Mouse (Mus musculus) C2C12 (cell line): ENCODE data around the gene Ankrd60.

ENCODE experiments used
- CEBPB ChIP-seq: IDR thresholded peaks from one replicate; pipeline ENCODE4 v1.6.1; 2011; ENCODE audit warnings: low read depth, mild to moderate bottlenecking, control low read depth, moderate library complexity
- CTCF ChIP-seq: IDR thresholded peaks from one replicate; pipeline ENCODE4 v1.5.1; 2011; ENCODE audit not compliant: control insufficient read depth, insufficient read depth, insufficient read length
- MAX ChIP-seq: IDR thresholded peaks from one replicate; pipeline ENCODE4 v1.6.1; 2011; ENCODE audit warnings: mild to moderate bottlenecking, control low read depth
- MYOD1 ChIP-seq: IDR thresholded peaks from one replicate; pipeline ENCODE4 v1.6.1; 2011; ENCODE audit warnings: low read depth; ENCODE audit not compliant: control insufficient read depth, insufficient read length
- MYOG ChIP-seq: IDR thresholded peaks from one replicate; pipeline ENCODE4 v1.6.1; 2011; ENCODE audit not compliant: control insufficient read depth, insufficient read length; ENCODE audit errors: extremely low read depth
- USF1 ChIP-seq: IDR thresholded peaks from one replicate; pipeline ENCODE4 v1.6.1; 2011; ENCODE audit warnings: low read depth, mild to moderate bottlenecking, control low read depth, moderate library complexity

- no peak for TF ChIP-seq USF1
- no peak for TF ChIP-seq CTCF
- no peak for TF ChIP-seq MYOG
- no peak for TF ChIP-seq CEBPB
- no peak for TF ChIP-seq MAX
- TF ChIP-seq MYOD1, result no peak
Observed at GRCm38 (mm10) chr2:173594313-173595063, 16.3 kb upstream of the Ankrd60 start.
